Mouse (Mus musculus): Measurements from ENCODE around the gene Mymx.

Gene Mymx

GRCm38 (mm10) chr17:45589844-45590243, 12.1 kb downstream of the Mymx start:
- DNase-seq (ENCODE audit: low read depth, low spot score) = no peak

- no peak for DNase-seq (ENCODE audit: low read depth, low spot score)
These were observed 12.7 kb downstream of the Mymx start for GRCm38 (mm10) chr17:45589236-45589635.

GRCm38 (mm10) chr17:45588370-45588769, 13.5 kb downstream of the Mymx start:
- no peak for DNase-seq (ENCODE audit: low read depth, low spot score)

GRCm38 (mm10) chr17:45586449-45586837, 15.5 kb downstream of the Mymx start:
- DNase-seq (ENCODE audit: low read depth, low spot score) = peak; percentile 94

GRCm38 (mm10) chr17:45585725-45586448, 16.0 kb downstream of the Mymx start:
- DNase-seq (ENCODE audit: low read depth, low spot score) = peak; percentile 51

GRCm38 (mm10) chr17:45584939-45585678, 16.8 kb downstream of the Mymx start:
- DNase-seq (ENCODE audit: low read depth, low spot score) = peak; percentile 89

GRCm38 (mm10) chr17:45584096-45584896, 17.6 kb downstream of the Mymx start:
- peak; percentile 80 for DNase-seq (ENCODE audit: low read depth, low spot score)

- DNase-seq (ENCODE audit: low read depth, low spot score) = peak; percentile 82
These were observed 19.1 kb downstream of the Mymx start for GRCm38 (mm10) chr17:45582715-45583355.

GRCm38 (mm10) chr17:45582188-45582587, 19.7 kb downstream of the Mymx start:
- DNase-seq (ENCODE audit: low read depth, low spot score) = no peak

GRCm38 (mm10) chr17:45581567-45581983, 20.3 kb downstream of the Mymx start:
- peak; percentile 86 for DNase-seq (ENCODE audit: low read depth, low spot score)

GRCm38 (mm10) chr17:45580958-45581477, 20.9 kb downstream of the Mymx start:
- peak; percentile 45 for DNase-seq (ENCODE audit: low read depth, low spot score)

- DNase-seq (ENCODE audit: low read depth, low spot score) = peak; percentile 71
These were observed 22.3 kb downstream of the Mymx start for GRCm38 (mm10) chr17:45579554-45579953.

- DNase-seq (ENCODE audit: low read depth, low spot score) = peak; percentile 77
These were observed 23.1 kb downstream of the Mymx start for GRCm38 (mm10) chr17:45578843-45579242.

GRCm38 (mm10) chr17:45578242-45578641, 23.7 kb downstream of the Mymx start:
- no peak for DNase-seq (ENCODE audit: low read depth, low spot score)

- no peak for DNase-seq (ENCODE audit: low read depth, low spot score)
These were observed 26.6 kb downstream of the Mymx start for GRCm38 (mm10) chr17:45575123-45575897.

GRCm38 (mm10) chr17:45574129-45574761, 27.7 kb downstream of the Mymx start:
- peak; percentile 85 for DNase-seq (ENCODE audit: low read depth, low spot score)

GRCm38 (mm10) chr17:45573780-45574123, 28.1 kb downstream of the Mymx start:
- DNase-seq (ENCODE audit: low read depth, low spot score) = peak; percentile 98

- DNase-seq (ENCODE audit: low read depth, low spot score) = peak; percentile 98
These were observed 28.7 kb downstream of the Mymx start, which contains the start of gene Hsp90ab1 for GRCm38 (mm10) chr17:45573087-45573779. TSS of gene Hsp90ab1 (minus strand) at chr17:45573271.
